Mouse (Mus musculus) kidney, postnatal 0 days (tissue): ENCODE results near the gene Rnf31. TPM values are rescaled to one million over a fixed set of nuclear protein-coding genes. Genes with fewer than 3 reads are reported as not detected.

Experiments used
- ATAC-seq: fragments of 200-750 bp; cut with Nextera tagmentation; replicated peaks from 2 replicates; pipeline ENCODE4 v1.8.0; 2017; ENCODE audit warnings: low read depth, moderate number of reproducible peaks, moderate TSS enrichment, moderate library complexity; ENCODE audit not compliant: low FRiP score
- DNase-seq: peaks from one replicate; pipeline ENCODE4 v3.0.0-alpha.2; 2016; ENCODE audit warnings: low spot score
- H3K27ac ChIP-seq: fragments of 300-500 bp; sonication (generic); 2 replicates; pipeline ENCODE4 v1.5.1; 2014; ENCODE audit warnings: mild to moderate bottlenecking
- H3K27me3 ChIP-seq: fragments of 300-500 bp; sonication (generic); 2 replicates; pipeline ENCODE4 v1.6.1; 2014; ENCODE audit warnings: low read length, mixed read lengths; ENCODE audit not compliant: insufficient read depth
- H3K36me3 ChIP-seq: fragments of 300-500 bp; sonication (generic); 2 replicates; pipeline ENCODE4 v1.6.1; 2014; ENCODE audit warnings: low read length, mixed read lengths; ENCODE audit not compliant: insufficient read depth
- H3K4me1 ChIP-seq: fragments of 300-500 bp; sonication (generic); replicated peaks from 2 replicates; pipeline ENCODE4 v1.6.1; 2014; ENCODE audit warnings: antibody characterized with exemption, low read length, mixed read lengths; ENCODE audit not compliant: insufficient read depth
- H3K4me2 ChIP-seq: fragments of 300-500 bp; sonication (generic); 2 replicates; pipeline ENCODE4 v1.6.1; 2014; ENCODE audit warnings: mild to moderate bottlenecking, low read length, moderate library complexity, mixed read lengths
- H3K4me3 ChIP-seq: fragments of 300-500 bp; sonication (generic); replicated peaks from 2 replicates; pipeline ENCODE4 v1.5.1; 2014; ENCODE audit warnings: low read depth, low read length
- H3K9ac ChIP-seq: fragments of 300-500 bp; sonication (generic); 2 replicates; pipeline ENCODE4 v1.6.1; 2014; ENCODE audit warnings: low read depth, low read length
- H3K9me3 ChIP-seq: fragments of 300-500 bp; sonication (generic); replicated peaks from 2 replicates; pipeline ENCODE4 v1.6.1; 2016; ENCODE audit warnings: low read length, inconsistent platforms, mixed read lengths
- CTCF ChIP-seq: IDR thresholded peaks from 2 replicates; pipeline ENCODE4 v1.5.1; 2016; ENCODE audit warnings: antibody characterized with exemption, low read depth, mild to moderate bottlenecking, moderate library complexity
- WGBS: fragments of 180-500 bp; shearing (Covaris S2); extraction: QIAGEN DNeasy Blood & Tissue Kit; methylation state at CpG from one replicate; pipeline ENCODE4 v1.1.7; 2014; 5-methylcytosine and 5-hydroxymethylcytosine counted together
- polyA plus RNA-seq: library from polyadenylated mRNA; unstranded; fragments of >200 nt; fragmentation: Nextera tagmentation; extraction: Ambion mirVana; gene quantifications from 2 replicates; pipeline ENCODE4 v1.2.1, GENCODE M21; 2015

Gene Rnf31
- polyA plus RNA-seq, 1 experiment from 2014 or later: 17.9 TPM

- peak overlapping the region; percentile 79 for H3K27ac ChIP-seq
- TF ChIP-seq CTCF: no peak
Observed at GRCm38 (mm10) chr14:55561860-55562259, 29.6 kb upstream of the Rnf31 start.

GRCm38 (mm10) chr14:55563249-55563648, 28.3 kb upstream of the Rnf31 start:
- no peak overlapping the region for H3K27ac ChIP-seq
- H3K36me3 ChIP-seq: peaks cover 37% of the 10 kb centered on the region
- TF ChIP-seq CTCF: no peak
- peaks cover 9% of the 10 kb centered on the region; the same call in 1 of the 2 replicates for H3K4me1 ChIP-seq
- H3K9me3 ChIP-seq: no peaks in the 10 kb centered on the region
- H3K4me3 ChIP-seq: no peak overlapping the region
- no peak overlapping the region for H3K9ac ChIP-seq
- H3K4me2 ChIP-seq: no peak overlapping the region
- no peaks in the 10 kb centered on the region for H3K27me3 ChIP-seq
- ATAC-seq (no peak), DNase-seq (no peak)
- WGBS: 95% methylated on average over 11 of the region's 11 CpGs

More at GRCm38 (mm10) chr14:55561860-55562259, 29.6 kb upstream of the Rnf31 start:
- H3K4me3 ChIP-seq: no peak overlapping the region
- no peak overlapping the region for H3K9ac ChIP-seq
- peaks cover 9% of the 10 kb centered on the region; the same call in 1 of the 2 replicates for H3K4me1 ChIP-seq
- H3K4me2 ChIP-seq: peak overlapping the region; percentile 85
- WGBS: 69% methylated on average over 10 of the region's 10 CpGs
- no peaks in the 10 kb centered on the region for H3K27me3 ChIP-seq
- ATAC-seq (no peak), DNase-seq (no peak)
- H3K9me3 ChIP-seq: no peaks in the 10 kb centered on the region
- peaks cover 29% of the 10 kb centered on the region for H3K36me3 ChIP-seq

GRCm38 (mm10) chr14:55565748-55566147, 25.8 kb upstream of the Rnf31 start:
- peak; percentile 44; the same call in 1 of the 2 replicates for TF ChIP-seq CTCF
- Histone ChIP-seq H3K36me3 (peaks cover 51% of the 10 kb centered on the region), H3K4me1 (peaks cover 9% of the 10 kb centered on the region; the same call in 1 of the 2 replicates), H3K4me2 (no peak overlapping the region), H3K27ac (no peak overlapping the region), H3K27me3 (no peaks in the 10 kb centered on the region), H3K9ac (no peak overlapping the region), H3K9me3 (no peaks in the 10 kb centered on the region), H3K4me3 (no peak overlapping the region)
- 88% methylated on average over 3 of the region's 3 CpGs for WGBS
- ATAC-seq (no peak), DNase-seq (peak; percentile 19)

- Histone ChIP-seq H3K36me3 (peaks cover 51% of the 10 kb centered on the region), H3K27me3 (no peaks in the 10 kb centered on the region), H3K4me3 (no peak overlapping the region), H3K9ac (no peak overlapping the region), H3K4me2 (no peak overlapping the region), H3K27ac (peak overlapping the region; percentile 57; the same call in 1 of the 2 replicates), H3K4me1 (no peaks in the 10 kb centered on the region), H3K9me3 (no peaks in the 10 kb centered on the region)
- ATAC-seq (no peak), DNase-seq (no peak)
- WGBS: 76% methylated on average over 3 of the region's 3 CpGs
- no peak for TF ChIP-seq CTCF
Observed at GRCm38 (mm10) chr14:55567496-55567895, 24.0 kb upstream of the Rnf31 start.

- Histone ChIP-seq H3K27ac (no peak overlapping the region), H3K9ac (no peak overlapping the region), H3K9me3 (no peaks in the 10 kb centered on the region), H3K4me1 (peaks cover 4% of the 10 kb centered on the region; the same call in 1 of the 2 replicates), H3K4me3 (no peak overlapping the region), H3K36me3 (peaks cover 35% of the 10 kb centered on the region), H3K27me3 (no peaks in the 10 kb centered on the region), H3K4me2 (no peak overlapping the region)
- ATAC-seq (no peak), DNase-seq (no peak)
- TF ChIP-seq CTCF: no peak
- WGBS: 89% methylated on average over 2 of the region's 2 CpGs
Observed at GRCm38 (mm10) chr14:55570588-55570987, 20.9 kb upstream of the Rnf31 start.

- Histone ChIP-seq H3K4me3 (no peak overlapping the region), H3K36me3 (peaks cover 23% of the 10 kb centered on the region), H3K27me3 (no peaks in the 10 kb centered on the region), H3K4me2 (no peak overlapping the region), H3K9ac (no peak overlapping the region), H3K4me1 (peaks cover 8% of the 10 kb centered on the region), H3K27ac (no peak overlapping the region), H3K9me3 (no peaks in the 10 kb centered on the region)
- no peak for DNase-seq
- no peak for ATAC-seq
- no peak for TF ChIP-seq CTCF
Observed at GRCm38 (mm10) chr14:55571760-55572159, 19.7 kb upstream of the Rnf31 start.

- DNase-seq: no peak
- no peak for TF ChIP-seq CTCF
- WGBS: 80% methylated on average over 8 of the region's 8 CpGs
Observed at GRCm38 (mm10) chr14:55575302-55575701, 16.2 kb upstream of the Rnf31 start, which contains the start of gene Fitm1. Gene Fitm1 (plus strand): TSS chr14:55575617.

More at GRCm38 (mm10) chr14:55575302-55575701, 16.2 kb upstream of the Rnf31 start, which contains the start of gene Fitm1:
- ATAC-seq: no peak; the same call in 1 of the 2 replicates
- H3K4me3 ChIP-seq: no peak within 1 kb of the TSS
- peak within 1 kb of the TSS; percentile 13; the same call in 1 of the 2 replicates for H3K4me2 ChIP-seq
- H3K36me3 ChIP-seq: peaks cover 5% of the 10 kb centered on the region
- no peaks in the 10 kb centered on the region for H3K27me3 ChIP-seq
- H3K4me1 ChIP-seq: peaks cover 11% of the 10 kb centered on the region
- H3K9ac ChIP-seq: peak within 1 kb of the TSS; percentile 35; the same call in 1 of the 2 replicates
- no peaks in the 10 kb centered on the region for H3K9me3 ChIP-seq
- H3K27ac ChIP-seq: peak within 1 kb of the TSS; percentile 62
